Mouse (Mus musculus) midbrain, embryonic 10.5 days (tissue): ENCODE data around the gene Gm973. TPM values are rescaled to one million over a fixed set of nuclear protein-coding genes. Genes with fewer than 3 reads are reported as not detected.
"Not testable (repeated sequence)": the region's sequence is repeated elsewhere in the genome, so short reads cannot be mapped to it uniquely, and the experiment has no call there.

Source experiments
- DNase-seq: peaks from one replicate; pipeline ENCODE4 v3.0.0-alpha.2; 2017; ENCODE audit warnings: low spot score
- H3K27ac ChIP-seq: fragments of 300-500 bp; sonication (generic); replicated peaks from 2 replicates; pipeline ENCODE4 v1.5.1; 2016; ENCODE audit warnings: mild to moderate bottlenecking
- H3K27me3 ChIP-seq: fragments of 300-500 bp; sonication (generic); 2 replicates; pipeline ENCODE4 v1.6.1; 2016; ENCODE audit warnings: low read depth, mild to moderate bottlenecking; ENCODE audit not compliant: poor library complexity, severe bottlenecking
- H3K36me3 ChIP-seq: fragments of 300-500 bp; sonication (generic); 2 replicates; pipeline ENCODE4 v1.6.1; 2016; ENCODE audit warnings: mild to moderate bottlenecking, moderate library complexity
- H3K4me1 ChIP-seq: fragments of 300-500 bp; sonication (generic); 2 replicates; pipeline ENCODE4 v1.6.1; 2016
- H3K4me3 ChIP-seq: fragments of 300-500 bp; sonication (generic); 2 replicates; pipeline ENCODE4 v1.5.1; 2016; ENCODE audit warnings: mild to moderate bottlenecking, moderate library complexity
- H3K9me3 ChIP-seq: fragments of 300-500 bp; sonication (generic); replicated peaks from 2 replicates; pipeline ENCODE4 v1.6.1; 2016; ENCODE audit warnings: mild to moderate bottlenecking
- WGBS: fragments of 180-500 bp; shearing (Covaris S2); methylation state at CpG from one replicate; pipeline ENCODE4 v1.1.7; 2016; 5-methylcytosine and 5-hydroxymethylcytosine counted together
- polyA plus RNA-seq: library from polyadenylated mRNA; unstranded; fragments of >200 nt; fragmentation: Nextera tagmentation; extraction: Ambion mirVana; gene quantifications from 2 replicates; pipeline ENCODE4 v1.2.1, GENCODE M21; 2016

Gene Gm973
- polyA plus RNA-seq, 1 experiment from 2014 or later: 9.4 TPM

DNA sequence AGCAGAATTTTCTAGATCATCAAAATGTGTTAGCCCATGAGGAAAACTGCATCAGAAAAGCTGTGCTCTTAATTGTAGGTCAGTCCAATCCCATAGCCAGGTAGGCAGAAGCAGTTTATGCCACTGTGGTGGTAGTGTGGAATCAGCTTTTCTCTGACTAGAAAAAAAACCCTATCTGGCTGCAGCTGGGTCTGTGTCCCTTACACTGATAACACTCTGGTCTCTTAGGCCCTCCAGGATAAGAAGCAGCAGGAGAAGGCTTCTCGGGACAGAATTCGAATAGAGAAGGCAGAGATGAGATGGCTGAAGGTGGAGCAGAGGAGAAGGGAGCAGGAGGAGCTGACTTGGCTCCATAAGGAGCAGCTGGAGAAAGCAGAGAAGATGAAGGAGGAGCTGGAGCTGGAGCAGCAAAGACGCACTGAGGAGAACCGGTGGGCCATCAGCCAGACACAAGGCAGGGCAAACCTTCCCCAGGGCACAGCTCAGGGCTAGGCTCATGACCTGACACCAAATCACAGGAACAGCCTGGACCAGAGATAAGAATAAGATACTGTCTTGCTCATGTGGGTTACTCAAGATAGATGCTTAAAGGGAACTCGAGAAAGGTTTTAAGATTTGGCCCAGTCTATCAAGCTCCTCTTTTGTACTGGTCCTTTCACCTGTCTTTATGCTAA, 116.1 kb downstream of the Gm973 start:
- Histone ChIP-seq H3K4me3 (no peak overlapping the region), H3K36me3 (no peaks in the 10 kb centered on the region), H3K9me3 (no peaks in the 10 kb centered on the region), H3K27ac (no peak overlapping the region), H3K4me1 (no peaks in the 10 kb centered on the region), H3K27me3 (no peaks in the 10 kb centered on the region)
- WGBS: 83% methylated on average over 5 of the region's 5 CpGs
- DNase-seq: no peak

DNA sequence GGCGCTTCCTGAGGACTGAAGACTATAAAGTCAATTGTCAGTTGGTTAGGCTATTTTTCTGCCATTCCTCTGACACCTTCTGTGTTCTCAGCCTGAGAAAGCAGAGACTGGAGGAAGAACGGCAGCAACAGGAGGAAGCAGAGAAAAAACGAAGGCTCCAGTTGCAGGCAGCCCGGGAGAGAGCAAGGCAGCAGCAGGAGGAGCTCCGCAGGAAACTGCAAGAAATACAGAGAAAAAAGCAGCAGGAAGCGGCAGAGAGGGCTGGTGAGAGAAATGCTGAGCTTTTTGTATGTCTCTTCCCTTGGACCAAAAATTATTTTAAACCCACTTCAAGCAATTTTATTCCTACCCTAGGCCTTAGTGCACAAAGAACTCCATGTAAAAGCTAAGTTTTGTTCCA, 117.0 kb downstream of the Gm973 start:
- DNase-seq: no peak
- H3K9me3 ChIP-seq: no peaks in the 10 kb centered on the region
- no peaks in the 10 kb centered on the region for H3K4me1 ChIP-seq
- no peaks in the 10 kb centered on the region for H3K36me3 ChIP-seq
- H3K27me3 ChIP-seq: no peaks in the 10 kb centered on the region
- H3K27ac ChIP-seq: 0 out of 2 replicates have a peak overlapping the region, but pooled peaks have one; percentile 23
- 33% methylated on average over 6 of the region's 6 CpGs for WGBS
- no peak overlapping the region for H3K4me3 ChIP-seq

DNA sequence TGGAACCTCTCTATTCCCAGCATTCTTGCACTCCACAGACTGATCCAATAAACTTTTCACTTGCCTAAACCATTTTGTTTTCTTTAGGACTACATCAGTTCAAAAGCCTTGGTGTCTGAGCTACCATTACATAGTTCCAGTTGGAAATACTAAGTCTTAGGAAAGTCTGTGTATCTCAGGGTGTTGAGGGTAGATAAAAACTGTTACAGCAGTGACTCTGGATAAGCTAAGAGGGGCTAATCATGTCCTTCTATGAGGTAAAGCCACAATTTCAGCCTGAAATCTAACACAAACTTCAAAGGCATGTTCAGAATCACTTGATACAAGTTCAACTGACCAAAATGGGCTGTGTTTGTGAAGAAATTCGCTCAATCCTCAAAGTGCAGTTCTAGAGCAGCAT, 120.3 kb downstream of the Gm973 start:
- no peaks in the 10 kb centered on the region for H3K4me1 ChIP-seq
- no peaks in the 10 kb centered on the region for H3K27me3 ChIP-seq
- no peak for DNase-seq
- WGBS: 71% methylated on average over 1 of the region's 1 CpGs
- H3K27ac ChIP-seq: no peak overlapping the region
- peaks cover 28% of the 10 kb centered on the region for H3K36me3 ChIP-seq
- H3K4me3 ChIP-seq: no peak overlapping the region
- no peaks in the 10 kb centered on the region for H3K9me3 ChIP-seq

DNA sequence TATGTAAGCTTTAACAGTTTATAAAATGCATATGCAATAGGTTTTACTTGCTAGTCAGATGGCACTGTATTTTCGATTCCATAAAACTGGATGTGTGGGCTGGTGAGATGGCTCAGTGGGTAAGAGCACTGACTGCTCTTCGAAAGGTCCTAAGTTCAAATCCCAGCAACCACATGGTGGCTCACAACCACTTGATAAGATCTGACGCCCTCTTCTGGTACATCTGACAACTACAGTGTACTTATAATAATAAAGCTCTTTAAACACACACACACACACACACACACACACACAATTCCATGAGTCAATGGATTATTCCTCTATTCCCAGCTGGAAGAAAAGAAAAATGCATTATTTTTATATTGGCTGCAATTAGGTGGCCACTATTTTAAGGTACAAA, 122.3 kb downstream of the Gm973 start:
- DNase-seq: no peak
- no peaks in the 10 kb centered on the region for H3K27me3 ChIP-seq
- no peaks in the 10 kb centered on the region for H3K9me3 ChIP-seq
- WGBS: 80% methylated on average over 3 of the region's 3 CpGs
- no peak overlapping the region for H3K4me3 ChIP-seq
- H3K4me1 ChIP-seq: no peaks in the 10 kb centered on the region
- peaks cover 48% of the 10 kb centered on the region for H3K36me3 ChIP-seq
- H3K27ac ChIP-seq: no peak overlapping the region

DNA sequence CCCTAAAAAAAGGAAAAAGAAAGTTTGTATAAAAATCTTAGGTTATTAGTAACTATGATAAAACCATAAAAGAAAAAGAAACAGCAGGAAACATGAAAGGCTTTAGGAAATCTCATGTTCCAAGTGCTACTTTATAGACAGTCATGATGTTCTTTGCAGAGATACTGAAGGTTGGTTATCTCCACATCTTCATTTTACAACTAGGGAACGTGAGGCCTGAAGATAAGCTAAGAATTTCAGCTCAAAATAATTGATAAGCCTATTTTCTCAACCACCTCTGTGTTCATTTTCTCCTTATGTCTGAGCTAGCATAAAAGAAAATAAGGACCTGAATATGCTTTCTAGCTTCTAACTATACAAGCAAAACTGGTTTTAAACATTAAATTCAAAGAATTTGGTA, 126.4 kb downstream of the Gm973 start:
- H3K4me1 ChIP-seq: no peaks in the 10 kb centered on the region
- H3K9me3 ChIP-seq: no peaks in the 10 kb centered on the region
- H3K27ac ChIP-seq: no peak overlapping the region
- WGBS: 87% methylated on average over 1 of the region's 1 CpGs
- no peak overlapping the region for H3K4me3 ChIP-seq
- H3K27me3 ChIP-seq: no peaks in the 10 kb centered on the region
- DNase-seq: no peak
- peaks cover 81% of the 10 kb centered on the region for H3K36me3 ChIP-seq

DNA sequence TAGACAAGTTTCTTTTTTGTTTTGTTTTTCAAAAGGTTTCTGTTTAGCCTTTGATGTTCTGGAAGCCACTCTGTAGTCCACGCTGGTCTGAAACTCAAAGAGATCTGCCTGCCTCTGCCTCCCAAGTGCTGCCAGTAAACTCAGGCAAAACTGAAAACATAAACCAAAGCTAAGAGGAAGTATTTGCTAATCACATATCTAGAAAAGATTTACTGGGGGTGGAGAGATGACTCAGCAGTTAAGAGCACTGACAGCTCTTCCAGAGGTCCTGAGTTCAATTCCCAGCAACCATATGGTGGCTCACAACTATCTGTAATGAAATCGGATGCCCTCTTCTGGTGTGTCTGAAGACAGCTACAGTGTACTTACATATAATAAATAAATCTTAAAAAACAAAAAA, 130.4 kb downstream of the Gm973 start:
- H3K4me3 ChIP-seq, H3K27ac ChIP-seq, H3K9me3 ChIP-seq, H3K4me1 ChIP-seq, H3K27me3 ChIP-seq, DNase-seq: not testable (repeated sequence)
- H3K36me3 ChIP-seq: peaks cover 87% of the 10 kb centered on the region
- 90% methylated on average over 2 of the region's 2 CpGs for WGBS

DNA sequence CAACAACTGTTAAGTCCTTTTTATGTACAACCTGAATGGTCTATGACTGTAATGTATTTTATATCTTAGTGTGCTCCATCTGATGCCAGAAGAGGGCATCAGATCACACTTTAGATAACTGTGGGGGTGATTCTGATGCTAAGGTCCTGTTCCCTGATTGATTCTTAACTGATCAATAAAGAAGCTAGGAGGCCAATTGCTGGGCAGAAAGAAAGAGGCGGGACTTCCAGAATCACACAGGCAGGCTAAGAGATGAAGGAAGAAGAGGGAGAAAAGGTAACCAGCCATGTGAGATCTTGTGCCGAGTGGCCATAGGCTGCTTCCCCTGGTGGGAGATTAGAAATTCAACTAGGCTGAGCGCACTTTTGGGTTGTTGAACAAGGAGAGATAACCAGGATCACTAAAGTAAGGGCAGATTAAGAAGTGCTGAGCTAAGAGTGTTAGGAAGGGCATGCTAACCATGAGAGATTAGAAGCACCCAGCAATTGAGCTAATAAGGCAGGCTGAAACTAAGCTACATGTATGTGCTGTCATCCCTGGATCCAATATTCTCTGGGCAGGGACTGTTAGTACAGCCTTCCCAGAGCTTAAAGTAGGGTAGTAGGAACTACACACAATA, 135.2 kb downstream of the Gm973 start:
- DNase-seq: no peak
- WGBS: 90% methylated on average over 3 of the region's 3 CpGs
- no peaks in the 10 kb centered on the region for H3K9me3 ChIP-seq
- no peak overlapping the region for H3K4me3 ChIP-seq
- no peaks in the 10 kb centered on the region for H3K27me3 ChIP-seq
- no peak overlapping the region for H3K27ac ChIP-seq
- H3K4me1 ChIP-seq: no peaks in the 10 kb centered on the region
- peaks cover 83% of the 10 kb centered on the region for H3K36me3 ChIP-seq

DNA sequence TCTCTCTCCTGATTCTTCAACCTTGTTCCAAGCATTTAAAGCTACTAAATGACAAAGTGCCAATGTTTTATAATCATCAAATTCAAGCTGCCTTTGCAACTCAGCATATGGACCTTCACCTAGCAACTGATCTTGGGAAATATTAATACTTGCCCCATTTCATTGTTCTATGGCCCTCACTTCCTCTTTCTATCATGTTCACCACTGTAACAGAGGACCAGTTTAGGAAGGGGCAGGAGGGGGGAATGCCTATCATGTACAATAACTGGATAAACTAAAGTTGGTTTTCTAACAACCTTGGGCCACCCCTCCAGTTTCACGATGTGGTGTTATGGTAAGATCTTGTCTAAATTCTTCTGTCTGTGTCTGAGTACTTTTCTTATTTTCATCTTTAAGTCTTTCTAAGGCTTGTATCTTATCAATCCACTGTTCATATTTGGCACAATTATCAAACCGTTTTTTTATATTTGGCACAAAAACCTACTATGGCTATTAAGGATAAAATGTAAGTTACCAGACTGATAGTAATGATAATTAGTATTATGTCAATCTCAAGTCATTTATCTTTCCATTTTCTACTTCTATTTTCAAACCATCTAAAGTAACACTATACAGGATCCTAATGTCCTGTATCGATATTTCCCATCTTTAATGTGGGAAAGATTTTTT, 137.3 kb downstream of the Gm973 start:
- H3K36me3 ChIP-seq: peaks cover 63% of the 10 kb centered on the region
- no peaks in the 10 kb centered on the region for H3K9me3 ChIP-seq
- no peaks in the 10 kb centered on the region for H3K27me3 ChIP-seq
- DNase-seq: no peak
- H3K27ac ChIP-seq: no peak overlapping the region
- H3K4me3 ChIP-seq: no peak overlapping the region
- WGBS: 97% methylated on average over 3 of the region's 3 CpGs
- no peaks in the 10 kb centered on the region for H3K4me1 ChIP-seq

DNA sequence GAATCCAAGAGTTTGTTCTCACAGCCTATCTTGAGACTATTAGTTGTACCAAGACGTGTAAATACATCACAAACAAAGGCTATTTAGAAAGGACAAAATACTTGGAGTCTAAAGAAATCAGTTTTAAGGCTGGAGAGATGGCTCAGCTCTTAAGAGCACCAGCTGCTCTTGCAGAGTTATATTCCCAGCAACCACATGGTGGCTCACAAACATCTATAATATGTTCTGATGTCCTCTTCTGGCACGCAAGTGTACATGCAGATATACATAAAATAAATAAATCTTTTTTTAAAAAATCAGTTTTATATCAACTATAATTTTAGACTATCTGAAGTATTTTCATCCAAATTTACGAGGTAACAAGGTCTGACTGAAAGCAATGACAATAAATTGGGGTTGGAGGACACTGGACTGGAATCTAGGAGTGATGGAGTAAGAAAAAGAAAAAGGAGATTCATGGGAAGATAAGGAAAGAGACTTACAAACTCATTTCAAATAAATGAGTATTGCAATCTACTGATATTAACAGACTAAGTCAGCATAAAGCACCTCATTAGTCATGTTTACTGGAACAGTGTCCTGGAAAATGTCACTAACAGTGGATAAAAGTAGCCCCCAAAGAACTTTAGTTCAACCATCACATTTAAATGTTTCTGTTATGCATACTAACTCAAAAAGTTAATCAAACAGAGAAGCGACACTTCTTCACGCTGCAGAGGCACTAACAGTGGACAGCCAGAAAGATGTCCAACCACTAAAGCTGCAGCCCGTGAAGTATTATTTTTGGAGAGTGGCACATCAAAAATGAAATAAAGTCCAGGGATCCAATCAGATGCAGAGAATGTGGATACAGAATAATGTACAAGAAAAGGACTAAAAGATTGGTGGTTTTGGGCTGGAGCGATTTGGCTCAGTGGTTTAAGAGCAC, 140.4 kb downstream of the Gm973 start:
- no peak overlapping the region for H3K4me3 ChIP-seq
- H3K4me1 ChIP-seq: no peaks in the 10 kb centered on the region
- H3K36me3 ChIP-seq: peaks cover 43% of the 10 kb centered on the region
- H3K9me3 ChIP-seq: no peaks in the 10 kb centered on the region
- H3K27me3 ChIP-seq: no peaks in the 10 kb centered on the region
- DNase-seq: no peak
- WGBS: 93% methylated on average over 7 of the region's 7 CpGs
- no peak overlapping the region for H3K27ac ChIP-seq

DNA sequence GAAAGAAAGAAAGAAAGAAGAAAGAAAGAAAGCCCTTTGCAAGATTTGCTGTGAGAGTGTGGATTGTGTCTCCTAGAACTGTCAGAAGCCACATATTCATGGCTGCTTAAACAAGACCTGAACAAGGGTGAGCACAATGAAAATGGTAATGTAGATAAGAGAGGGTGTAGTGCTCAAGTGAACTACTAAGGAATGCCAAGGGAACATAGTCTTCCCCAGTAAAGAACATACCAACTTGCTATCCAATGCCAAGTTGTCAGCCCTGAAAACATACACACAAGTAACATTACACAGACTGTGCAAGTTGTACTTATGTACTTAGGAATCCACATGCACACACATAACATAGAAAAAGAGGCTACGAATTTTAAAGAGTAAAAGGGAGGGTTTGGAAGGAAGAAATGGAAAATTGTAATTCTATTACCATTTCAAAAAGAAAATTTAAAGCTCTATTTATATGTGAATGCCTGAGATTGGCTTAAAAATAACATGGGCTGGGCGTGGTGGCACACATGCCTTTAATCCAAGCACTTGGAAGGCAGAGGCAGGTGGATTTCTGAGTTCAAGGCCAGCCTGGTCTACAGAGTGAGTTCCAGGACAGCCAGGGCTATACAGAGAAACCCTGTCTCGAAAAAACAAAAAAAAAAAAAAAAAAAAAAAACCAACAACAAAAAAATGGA, 147.5 kb downstream of the Gm973 start:
- peaks cover 13% of the 10 kb centered on the region for H3K4me1 ChIP-seq
- peaks cover 12% of the 10 kb centered on the region for H3K36me3 ChIP-seq
- no peaks in the 10 kb centered on the region for H3K27me3 ChIP-seq
- no peaks in the 10 kb centered on the region for H3K9me3 ChIP-seq
- no peak overlapping the region for H3K27ac ChIP-seq
- WGBS: 80% methylated on average over 3 of the region's 3 CpGs
- H3K4me3 ChIP-seq: no peak overlapping the region
- DNase-seq: no peak

DNA sequence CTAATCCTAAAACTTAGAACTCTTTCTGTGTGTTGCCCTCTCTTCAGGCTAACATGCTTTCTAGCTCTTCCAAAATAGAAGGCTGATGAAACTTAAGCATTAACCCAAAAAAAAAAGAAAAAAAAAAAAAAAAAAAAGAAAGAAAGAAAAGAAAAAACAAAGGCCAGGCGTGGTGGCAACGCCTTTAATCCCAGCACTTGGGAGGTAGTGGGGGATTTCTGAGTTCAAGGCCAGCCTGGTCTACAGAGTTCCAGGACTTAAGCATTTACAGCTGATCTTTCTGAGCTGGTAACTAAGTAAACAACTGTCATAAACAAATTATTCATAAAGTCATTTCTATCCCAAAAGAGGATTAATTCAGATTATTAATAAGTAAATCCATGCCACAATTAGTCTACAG, 152.8 kb downstream of the Gm973 start:
- WGBS: 98% methylated on average over 2 of the region's 2 CpGs
- Histone ChIP-seq H3K36me3 (peaks cover 19% of the 10 kb centered on the region), H3K9me3 (no peaks in the 10 kb centered on the region), H3K4me1 (peaks cover 22% of the 10 kb centered on the region), H3K4me3 (peak overlapping the region; percentile 100; the same call in 1 of the 2 replicates), H3K27me3 (no peaks in the 10 kb centered on the region), H3K27ac (no peak overlapping the region)
- DNase-seq: no peak

DNA sequence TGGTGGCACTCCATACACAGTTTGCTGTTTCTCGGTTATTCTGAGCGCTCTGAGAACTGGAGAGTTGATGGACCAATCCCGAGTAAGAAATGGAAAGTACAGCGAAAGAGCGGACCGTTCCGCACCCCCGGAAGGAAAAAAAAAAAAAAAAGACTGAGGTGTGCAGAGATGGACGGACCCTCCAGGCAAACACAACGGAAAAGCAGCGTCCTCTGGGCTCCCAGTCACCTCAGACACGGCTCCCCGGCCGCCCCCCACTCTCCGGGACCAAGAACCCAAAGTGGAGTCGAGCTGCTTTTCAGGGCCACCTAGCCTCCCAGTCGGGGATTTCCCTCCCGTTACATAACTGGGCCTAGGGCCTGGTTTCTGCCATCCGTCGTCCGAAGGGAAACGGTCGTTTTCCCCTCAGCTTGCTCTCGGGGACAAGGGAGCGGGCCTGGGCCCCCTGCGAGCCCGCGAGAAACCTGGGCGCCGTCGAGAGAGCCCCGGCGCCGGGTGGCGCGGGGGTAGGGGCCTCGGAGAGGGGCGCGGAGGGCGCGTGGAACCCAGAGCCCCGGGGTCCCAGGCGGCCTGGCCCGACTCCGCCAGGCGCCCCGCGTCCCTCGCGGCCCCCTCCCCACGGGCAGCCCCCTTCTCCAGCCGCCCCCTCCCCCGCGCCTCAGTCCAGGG, 154.0 kb downstream of the Gm973 start:
- no peaks in the 10 kb centered on the region for H3K9me3 ChIP-seq
- peak; percentile 61 for DNase-seq
- peaks cover 22% of the 10 kb centered on the region for H3K4me1 ChIP-seq
- H3K27ac ChIP-seq: peak overlapping the region; percentile 98
- WGBS: under 1% methylated on average over 45 of the region's 54 CpGs
- peak overlapping the region; percentile 100 for H3K4me3 ChIP-seq
- H3K27me3 ChIP-seq: no peaks in the 10 kb centered on the region
- peaks cover 20% of the 10 kb centered on the region for H3K36me3 ChIP-seq
